Mouse (Mus musculus) midbrain, embryonic 10.5 days (tissue): Measurements from ENCODE around the gene Samt2. TPM values are rescaled to one million over a fixed set of nuclear protein-coding genes. Genes with fewer than 3 reads are reported as not detected.
"Not testable (repeated sequence)": the region's sequence is repeated elsewhere in the genome, so short reads cannot be mapped to it uniquely, and the experiment has no call there.

Source experiments
- DNase-seq: peaks from one replicate; pipeline ENCODE4 v3.0.0-alpha.2; 2017; ENCODE audit warnings: low spot score
- H3K27ac ChIP-seq: fragments of 300-500 bp; sonication (generic); replicated peaks from 2 replicates; pipeline ENCODE4 v1.5.1; 2016; ENCODE audit warnings: mild to moderate bottlenecking
- H3K27me3 ChIP-seq: fragments of 300-500 bp; sonication (generic); 2 replicates; pipeline ENCODE4 v1.6.1; 2016; ENCODE audit warnings: low read depth, mild to moderate bottlenecking; ENCODE audit not compliant: poor library complexity, severe bottlenecking
- H3K36me3 ChIP-seq: fragments of 300-500 bp; sonication (generic); 2 replicates; pipeline ENCODE4 v1.6.1; 2016; ENCODE audit warnings: mild to moderate bottlenecking, moderate library complexity
- H3K4me1 ChIP-seq: fragments of 300-500 bp; sonication (generic); 2 replicates; pipeline ENCODE4 v1.6.1; 2016
- H3K4me3 ChIP-seq: fragments of 300-500 bp; sonication (generic); 2 replicates; pipeline ENCODE4 v1.5.1; 2016; ENCODE audit warnings: mild to moderate bottlenecking, moderate library complexity
- H3K9me3 ChIP-seq: fragments of 300-500 bp; sonication (generic); replicated peaks from 2 replicates; pipeline ENCODE4 v1.6.1; 2016; ENCODE audit warnings: mild to moderate bottlenecking
- WGBS: fragments of 180-500 bp; shearing (Covaris S2); methylation state at CpG from one replicate; pipeline ENCODE4 v1.1.7; 2016; 5-methylcytosine and 5-hydroxymethylcytosine counted together
- polyA plus RNA-seq: library from polyadenylated mRNA; unstranded; fragments of >200 nt; fragmentation: Nextera tagmentation; extraction: Ambion mirVana; gene quantifications from 2 replicates; pipeline ENCODE4 v1.2.1, GENCODE M21; 2016

The Samt2 gene
- not detected in 2 replicates for polyA plus RNA-seq

GRCm38 (mm10) chrX:154579260-154579659, at the start of gene Samt2:
TSS of gene Samt2 (minus strand) at chrX:154579360.
- H3K4me3 ChIP-seq, H3K9me3 ChIP-seq, H3K4me1 ChIP-seq, H3K36me3 ChIP-seq, DNase-seq, H3K27me3 ChIP-seq, H3K27ac ChIP-seq: not testable (repeated sequence)
- 77% methylated on average over 2 of the region's 2 CpGs for WGBS

Other genes starting within 250 kb of the Samt2 start
- gene 4930524N10Rik, start 236.0 kb downstream of the Samt2 start, polyA plus RNA-seq = not detected in 2 replicates
- not detected in 2 replicates for gene Samt4, start 97.4 kb downstream of the Samt2 start, polyA plus RNA-seq